Mouse (Mus musculus) gastrocnemius, postnatal 25 days (tissue): ENCODE measurements around the gene Gm10160. TPM values are rescaled to one million over a fixed set of nuclear protein-coding genes. Genes with fewer than 3 reads are reported as not detected.

Experiments
- DNase-seq: peaks from one replicate; pipeline ENCODE4 v3.0.0; 2022
- total RNA-seq, 2 experiments: library from RNA; stranded (reverse); gene quantifications; 1 replicate in 1 of 2; 2 replicates in 1 of 2; pipeline ENCODE4 v1.2.3; 2021

The Gm10160 gene
- total RNA-seq, 2 experiments from 2014 or later, result not detected

DNA sequence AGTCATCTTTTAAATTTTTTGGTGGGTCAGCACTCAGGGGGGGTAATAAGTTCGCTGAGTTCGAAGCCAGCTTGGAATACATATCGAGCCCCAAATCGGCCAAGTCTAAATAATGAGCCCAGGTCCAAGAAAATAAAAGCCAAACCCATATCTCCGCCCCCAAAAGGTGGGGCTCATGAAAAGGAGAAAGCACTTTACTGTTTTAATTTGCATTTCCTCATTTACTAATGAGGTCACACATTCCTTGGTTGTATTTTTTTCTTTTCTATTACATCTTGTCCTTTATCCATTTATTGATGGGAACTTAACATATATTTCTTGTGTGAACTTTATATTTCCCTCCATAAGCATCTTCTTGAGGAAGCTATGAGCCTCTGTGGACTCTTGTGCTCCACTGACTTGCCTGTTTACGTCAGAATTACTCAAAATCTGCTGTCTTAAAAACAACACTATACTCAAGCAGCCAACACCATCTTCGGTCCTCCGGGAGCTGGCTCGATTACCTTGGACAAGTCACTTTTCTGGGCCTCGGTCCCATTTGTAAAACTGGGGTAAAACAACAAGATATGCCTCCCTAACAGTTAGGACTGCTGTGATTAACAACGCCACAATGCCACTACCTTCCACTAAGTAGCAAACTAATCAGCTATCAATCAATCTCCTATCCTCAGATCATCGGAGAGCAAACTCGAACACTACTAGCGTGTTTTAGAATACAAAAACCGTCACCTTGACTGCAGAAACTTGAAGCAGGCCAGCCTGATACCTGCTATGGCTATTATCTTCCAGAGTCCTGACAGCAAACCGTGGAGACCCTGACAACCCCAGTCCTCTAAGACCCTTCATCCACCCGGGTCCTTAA, 27.6 kb downstream of the Gm10160 start:
- DNase-seq, result no peak

DNA sequence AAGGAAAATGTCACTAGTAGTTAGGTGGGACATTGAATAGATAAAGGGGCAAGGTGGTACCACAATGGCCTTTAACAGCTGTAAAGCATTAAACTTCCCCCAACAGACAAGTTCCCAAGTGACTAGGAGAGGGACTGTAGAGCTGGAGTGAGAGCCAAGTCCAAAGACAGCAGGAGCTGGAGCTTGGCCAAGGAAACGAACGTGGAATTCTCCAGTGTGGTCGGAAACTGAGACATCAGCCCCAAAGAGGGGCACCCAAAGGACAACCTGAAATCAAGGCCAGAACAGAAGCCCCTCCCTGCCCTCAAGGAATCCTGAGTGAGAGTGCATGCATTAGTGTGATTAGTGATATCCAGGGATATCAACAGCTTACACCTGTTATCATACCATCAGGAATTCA, 30.2 kb downstream of the Gm10160 start:
- no peak for DNase-seq

DNA sequence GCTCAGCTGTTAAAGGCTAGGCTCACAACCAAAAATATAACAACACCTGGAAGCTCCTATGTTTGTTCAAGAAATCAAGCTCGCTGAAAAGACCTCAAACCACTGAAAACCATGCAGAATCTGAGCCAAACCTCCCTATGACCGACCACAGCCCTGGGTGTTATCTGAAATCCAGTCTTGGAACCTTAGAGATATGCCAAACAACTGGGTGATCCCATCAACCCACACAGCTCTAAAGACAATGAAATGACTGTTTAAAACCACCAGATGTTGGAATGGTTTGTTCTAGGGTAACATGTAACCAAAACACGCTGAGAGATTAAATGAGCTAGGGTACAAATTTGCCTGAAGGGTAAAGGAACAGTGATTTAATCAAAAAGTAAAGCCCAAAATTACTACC, 30.7 kb downstream of the Gm10160 start:
- no peak for DNase-seq

DNA sequence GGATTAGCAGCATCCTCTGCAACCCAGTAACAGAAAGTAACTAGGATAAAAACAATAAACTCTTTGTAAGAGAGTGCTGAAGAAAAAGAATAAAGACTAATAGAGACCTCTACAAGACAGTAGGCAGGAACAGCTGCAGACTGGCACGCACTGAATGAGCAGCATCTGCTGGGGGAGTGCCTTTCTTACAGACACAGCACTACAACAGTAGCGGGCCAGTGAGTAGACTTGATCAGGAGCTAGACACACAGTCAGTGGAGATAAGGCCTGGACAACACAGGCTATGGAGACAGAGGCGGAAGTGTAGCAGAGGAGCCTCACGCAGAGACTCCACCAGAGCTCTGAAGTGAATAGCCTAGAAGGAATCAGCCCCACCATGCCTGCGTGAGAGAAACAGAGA, 49.5 kb downstream of the Gm10160 start:
- DNase-seq, result no peak

Other genes starting within 250 kb of the Gm10160 start
- 10 to 100 TPM; 38.5 to 70.4 TPM for gene Homer2, start 148.3 kb downstream of the Gm10160 start, total RNA-seq
- 10 to 100 TPM; 19.1 to 20.7 TPM for gene Ramac, start 92.9 kb downstream of the Gm10160 start, total RNA-seq
- gene 3110040N11Rik, start 66.3 kb downstream of the Gm10160 start, total RNA-seq, result 10 to 100 TPM; 13.3 to 16.9 TPM
- gene Btbd1, start 26.4 kb downstream of the Gm10160 start, total RNA-seq, result 100 to 1,000 TPM; 147 to 165 TPM
- gene Tm6sf1, start 3.2 kb upstream of the Gm10160 start, total RNA-seq, result 10 to 100 TPM; 23.5 to 30.1 TPM
- 1 to 10 TPM; 2.3 TPM for gene Hdgfl3, start 78.7 kb upstream of the Gm10160 start, total RNA-seq
- under 1 TPM in 1 of 2 experiments, not detected in 1; 0.05 TPM for gene Bnc1, start 136.5 kb upstream of the Gm10160 start, total RNA-seq